Mouse (Mus musculus): ENCODE data around the gene Snrnp25.

Gene Snrnp25

DNA sequence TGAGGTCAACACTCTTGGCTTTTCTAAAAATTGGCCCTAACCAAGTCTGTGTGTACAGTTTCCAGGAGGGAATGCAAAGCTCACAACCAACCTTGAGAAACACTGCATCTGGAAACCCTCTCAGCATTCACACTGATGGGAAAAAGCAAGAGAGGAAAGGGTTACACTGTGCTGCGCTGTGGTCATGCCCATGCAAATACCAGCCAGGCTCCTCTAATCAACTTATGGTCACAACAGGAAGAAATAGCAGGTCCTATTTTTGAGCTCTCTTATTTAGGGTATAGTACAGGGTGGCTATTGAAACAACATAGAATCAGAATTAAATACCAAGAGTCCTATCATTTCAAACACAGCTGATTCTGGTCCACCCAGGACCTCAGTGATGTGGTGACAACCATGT is 39.4 kb downstream of the Snrnp25 start:
- DNase-seq (ENCODE audit: low read depth), result no peak

DNA sequence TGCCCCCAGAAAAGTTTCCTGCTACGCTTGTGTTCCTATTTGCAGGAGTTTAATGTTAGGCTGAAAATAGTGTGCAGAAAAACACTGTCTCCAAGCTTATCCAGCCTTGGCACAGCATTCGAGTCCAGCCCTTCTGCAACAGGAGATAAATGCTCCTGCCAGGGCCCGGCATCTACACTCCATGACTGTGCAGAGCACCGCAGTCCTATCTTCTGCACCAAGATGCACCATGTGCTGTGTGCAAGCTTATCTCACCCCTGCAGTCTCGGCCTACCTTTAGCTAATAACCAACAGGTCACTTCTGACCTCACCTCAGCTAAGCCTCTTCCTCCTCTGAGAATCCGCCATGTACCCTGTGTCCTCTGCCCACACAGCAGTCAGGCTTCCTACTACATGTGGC is 40.4 kb downstream of the Snrnp25 start:
- DNase-seq (ENCODE audit: low read depth), result no peak

DNA sequence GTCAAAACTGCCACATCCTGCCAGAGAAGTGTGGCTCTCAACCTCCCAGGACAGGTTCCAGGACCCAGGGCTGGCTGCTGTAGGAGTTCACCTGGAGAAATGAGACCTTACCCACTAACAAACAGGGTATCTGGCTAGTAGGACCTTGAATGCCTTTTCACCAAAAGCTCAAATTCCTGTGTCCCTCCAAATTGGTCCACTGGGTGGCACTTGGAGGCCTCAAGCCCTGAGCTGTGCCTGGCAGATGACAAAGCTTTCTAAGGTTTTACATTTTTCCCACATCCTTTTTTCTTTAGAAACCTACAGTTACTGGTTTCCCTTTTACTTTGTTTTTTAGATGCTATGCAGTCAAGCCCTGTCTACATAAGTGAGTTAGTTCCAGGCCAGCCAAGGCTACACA is 41.9 kb downstream of the Snrnp25 start:
- no peak for DNase-seq (ENCODE audit: low read depth)

DNA sequence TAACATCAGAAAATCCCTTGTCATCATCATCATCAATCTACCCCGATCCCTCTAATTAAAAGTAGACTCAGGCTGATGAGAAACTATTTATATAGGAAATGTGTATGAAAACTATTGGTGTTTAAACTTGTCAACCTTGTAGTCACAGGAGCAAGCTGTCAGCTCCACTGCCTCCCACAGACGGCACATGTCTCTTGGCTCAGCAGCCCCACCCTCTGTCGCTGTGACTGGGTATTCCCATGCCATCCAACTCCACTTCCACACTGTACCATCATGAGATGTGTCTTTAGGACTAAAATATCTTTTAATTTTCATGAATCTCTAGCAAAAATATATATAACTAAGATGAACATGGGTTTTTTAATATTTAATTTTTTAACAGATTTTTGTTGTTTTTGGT is 43.1 kb downstream of the Snrnp25 start:
- DNase-seq (ENCODE audit: low read depth), result no peak

DNA sequence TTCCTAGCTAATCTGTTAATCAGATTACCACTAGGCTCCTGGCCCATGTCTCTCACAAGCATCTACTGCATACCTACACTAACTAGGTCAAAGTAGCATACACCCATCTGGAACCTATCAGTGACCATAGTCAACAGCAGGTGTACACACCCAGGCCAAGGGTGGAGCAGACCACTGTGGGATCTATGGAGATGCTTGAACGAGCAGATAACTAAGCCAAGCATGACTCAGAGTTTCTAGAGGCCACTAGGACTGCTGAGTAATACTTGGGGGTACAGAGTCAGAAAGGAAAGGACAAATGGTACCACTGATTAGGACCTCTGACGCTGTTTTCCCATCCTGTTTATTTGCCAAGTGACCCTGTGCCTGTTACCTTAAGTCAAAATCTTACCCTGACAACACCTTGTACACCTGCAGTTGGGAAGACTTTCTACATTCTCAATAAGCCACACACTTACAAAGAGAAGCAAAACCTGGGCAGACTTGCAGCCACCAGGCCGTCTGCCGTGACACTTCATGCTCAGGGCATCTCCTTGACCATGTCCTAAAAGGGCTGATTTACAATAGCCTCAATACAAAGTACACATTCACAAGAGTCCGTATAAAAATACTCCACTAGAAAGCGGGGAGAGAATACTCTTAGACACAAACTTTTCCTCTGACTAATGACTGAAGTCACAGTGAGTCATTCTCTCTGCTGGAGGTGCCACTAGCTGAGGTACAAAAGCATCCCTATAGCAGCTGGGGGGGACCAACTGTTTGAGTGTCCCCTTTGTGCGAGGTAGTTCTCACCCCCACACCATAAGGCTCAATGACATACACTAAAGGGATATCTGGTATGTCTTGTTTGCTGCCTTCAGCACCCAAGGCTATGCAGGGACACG is 45.9 kb downstream of the Snrnp25 start:
- DNase-seq (ENCODE audit: low read depth), result no peak

DNA sequence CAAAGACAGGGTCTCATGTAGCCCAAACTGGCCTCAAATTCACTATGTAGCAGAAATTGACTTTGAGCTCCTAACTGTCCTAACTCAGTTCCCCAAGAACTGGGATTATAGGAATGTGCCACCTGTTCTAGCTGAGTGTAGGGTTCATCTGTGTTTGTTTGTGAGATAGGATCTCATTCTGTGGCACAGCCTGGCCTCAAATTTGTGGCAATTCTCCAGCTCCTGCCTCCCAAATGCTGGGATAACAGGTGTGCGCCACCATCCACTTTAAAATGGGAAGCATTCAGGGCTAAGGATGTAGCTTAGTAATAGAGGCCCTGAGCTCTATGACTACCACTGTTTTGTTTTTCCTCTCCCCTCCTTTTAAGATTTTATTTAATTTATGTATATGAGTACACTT is 47.9 kb downstream of the Snrnp25 start:
- no peak for DNase-seq (ENCODE audit: low read depth)

DNA sequence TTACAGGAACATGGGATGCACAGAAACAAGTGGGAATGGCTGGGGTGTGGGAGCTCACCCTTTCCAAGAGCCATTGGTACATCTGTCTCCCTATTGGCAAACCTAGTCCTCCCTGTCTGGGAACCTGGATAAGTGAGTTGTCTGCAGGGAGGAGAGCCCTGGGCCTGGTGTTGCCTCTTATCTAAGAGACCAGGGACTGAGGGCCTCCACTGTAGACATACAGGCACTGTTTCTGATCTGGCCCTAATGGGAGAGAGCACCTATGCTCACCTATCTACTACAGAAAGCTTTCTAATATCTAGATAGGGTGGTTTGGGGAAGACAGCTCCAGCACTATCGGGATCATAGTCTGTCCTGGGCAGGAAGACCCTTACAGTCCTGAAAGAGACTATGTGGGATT is 50.9 kb downstream of the Snrnp25 start:
- no peak for DNase-seq (ENCODE audit: low read depth)

DNA sequence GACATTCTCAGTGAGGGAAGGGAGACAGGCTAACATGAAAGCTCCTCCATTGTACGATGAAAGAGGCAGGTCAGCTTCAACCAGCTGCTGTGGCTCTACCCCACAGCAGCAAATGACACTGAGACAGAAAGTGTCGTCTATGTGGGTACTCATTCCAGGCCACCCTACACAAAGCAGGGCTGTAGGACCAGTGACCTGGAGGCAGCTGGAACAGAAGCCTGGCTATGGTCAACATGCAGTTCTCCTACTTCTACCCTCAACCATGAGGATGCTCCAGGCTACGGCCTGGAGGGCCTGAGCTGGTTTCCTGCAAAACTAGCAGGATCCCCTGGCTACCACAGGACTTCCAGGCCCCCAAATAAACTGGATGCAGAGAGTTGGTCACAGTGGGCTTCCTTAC is 51.4 kb downstream of the Snrnp25 start:
- no peak for DNase-seq (ENCODE audit: low read depth)

All from c-Kit-positive CD71-negative TER-119-negative erythroid progenitor cells, embryonic 14.5 days (primary cell).